Mouse (Mus musculus) megakaryocyte, embryonic 14.5 days (primary cell): ENCODE data around the gene Sirt4. TPM values are rescaled to one million over a fixed set of nuclear protein-coding genes. Genes with fewer than 3 reads are reported as not detected.

Experiments
- H3K27me3 ChIP-seq: replicated peaks from 2 replicates; pipeline ENCODE3; 2012; ENCODE audit warnings: inconsistent platforms
- H3K36me3 ChIP-seq: replicated peaks from 2 replicates; pipeline ENCODE3; 2012; ENCODE audit warnings: low read length, inconsistent platforms, mixed read lengths
- H3K4me1 ChIP-seq: 2 replicates; pipeline ENCODE4 v1.6.1; 2012; ENCODE audit warnings: inconsistent platforms
- H3K4me3 ChIP-seq: replicated peaks from 2 replicates; pipeline ENCODE3; 2012; ENCODE audit warnings: moderate library complexity, mild to moderate bottlenecking, inconsistent platforms
- H3K9me3 ChIP-seq: 2 replicates; pipeline ENCODE4 v1.6.1; 2012; ENCODE audit warnings: inconsistent platforms
- FLI1 ChIP-seq: IDR thresholded peaks from 2 replicates; pipeline ENCODE4 v1.6.1; 2012; ENCODE audit warnings: low read length, inconsistent platforms, mixed read lengths
- GATA1 ChIP-seq: IDR thresholded peaks from 3 replicates; pipeline ENCODE4 v1.6.1; 2012; ENCODE audit warnings: mixed read lengths, low read length, inconsistent platforms, borderline replicate concordance
- polyA plus RNA-seq: library from polyadenylated mRNA; stranded (reverse); fragments of >175 nt; gene quantifications from 2 replicates; pipeline ENCODE4 v1.2.3, GENCODE M21; 2012; ENCODE audit warnings: low replicate concordance; ENCODE audit not compliant: insufficient read depth

The Sirt4 gene
- polyA plus RNA-seq, 1 experiment, result 3.1 TPM

DNA sequence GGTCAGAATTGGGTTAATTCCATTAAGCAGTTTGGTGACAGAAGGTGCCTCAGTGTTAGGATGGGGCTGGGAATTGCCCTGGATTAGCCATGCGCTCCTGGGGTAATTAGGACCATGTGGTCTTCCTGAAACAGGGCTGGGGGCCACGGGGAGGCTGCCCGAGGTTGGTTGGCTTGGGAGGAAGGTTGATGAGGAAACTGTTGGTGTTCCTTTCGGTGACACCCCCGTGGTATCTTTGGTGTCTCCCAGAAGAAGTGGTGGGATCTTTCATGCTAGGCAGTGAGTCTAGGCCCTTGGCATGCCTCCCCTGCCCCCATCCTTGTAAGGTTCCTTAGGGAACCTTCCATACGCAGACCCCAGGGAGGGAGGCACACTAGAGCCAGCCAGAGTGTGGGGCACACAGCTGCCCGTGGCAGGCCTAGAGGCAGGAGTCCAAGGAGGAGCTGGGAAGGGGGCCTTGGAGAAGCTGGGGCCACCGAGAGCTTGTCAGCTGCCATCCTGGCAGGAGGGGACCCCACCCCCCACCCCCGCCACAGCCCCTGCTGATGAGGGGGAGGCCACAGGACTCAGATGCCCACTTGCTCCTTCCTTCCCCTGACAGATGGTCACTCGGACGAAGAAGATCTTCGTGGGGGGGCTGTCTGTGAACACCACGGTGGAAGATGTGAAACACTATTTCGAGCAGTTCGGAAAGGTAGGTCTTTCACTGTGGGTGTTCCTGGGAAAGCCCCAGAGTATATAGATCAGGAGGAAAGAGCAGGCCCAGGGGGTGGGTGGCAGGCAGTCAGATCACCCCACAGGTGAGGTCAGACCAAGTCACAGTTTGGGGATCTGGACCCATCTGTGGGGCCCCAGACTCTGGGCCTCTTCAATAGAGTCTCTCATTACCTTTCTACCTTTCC, 49.4 kb downstream of the Sirt4 start:
- no peak overlapping the region for H3K4me3 ChIP-seq
- no peaks in the 10 kb centered on the region for H3K9me3 ChIP-seq
- H3K36me3 ChIP-seq, result no peaks in the 10 kb centered on the region
- peaks cover 20% of the 10 kb centered on the region for H3K4me1 ChIP-seq
- H3K27me3 ChIP-seq, result peaks cover 99% of the 10 kb centered on the region
- TF ChIP-seq GATA1 (no peak), FLI1 (no peak)

DNA sequence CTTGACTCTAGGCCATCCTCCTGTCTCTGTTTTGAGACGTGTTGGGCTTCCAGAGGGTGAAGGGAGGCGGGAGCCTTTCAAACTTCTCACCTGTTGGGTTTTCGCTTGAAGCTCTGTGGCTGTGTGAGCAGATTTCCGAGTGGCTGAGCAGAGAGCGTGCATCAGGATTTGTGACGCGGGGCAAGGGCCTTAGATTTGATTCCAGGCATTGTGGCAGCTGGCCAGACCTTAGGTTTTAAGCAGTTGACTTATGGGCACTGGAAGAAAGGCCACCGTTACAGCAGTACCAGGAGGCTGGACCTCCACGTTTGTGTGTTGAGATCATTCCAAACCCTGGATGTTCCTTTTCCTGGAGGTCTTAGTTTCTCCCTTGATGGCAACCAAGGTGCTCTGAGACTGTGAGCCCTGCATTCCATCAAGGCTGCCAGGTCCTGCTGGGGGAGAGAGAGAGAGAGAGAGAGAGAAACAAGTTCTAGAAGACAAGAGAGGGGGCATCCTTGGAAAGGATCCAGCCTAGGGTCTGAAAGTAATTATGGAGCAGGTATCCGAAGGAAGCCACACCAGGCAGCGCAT, 50.2 kb downstream of the Sirt4 start:
- peaks cover 24% of the 10 kb centered on the region for H3K4me1 ChIP-seq
- no peak overlapping the region for H3K4me3 ChIP-seq
- no peaks in the 10 kb centered on the region for H3K9me3 ChIP-seq
- H3K27me3 ChIP-seq, result peaks cover 99% of the 10 kb centered on the region
- TF ChIP-seq GATA1, result no peak
- TF ChIP-seq FLI1, result no peak
- no peaks in the 10 kb centered on the region for H3K36me3 ChIP-seq

DNA sequence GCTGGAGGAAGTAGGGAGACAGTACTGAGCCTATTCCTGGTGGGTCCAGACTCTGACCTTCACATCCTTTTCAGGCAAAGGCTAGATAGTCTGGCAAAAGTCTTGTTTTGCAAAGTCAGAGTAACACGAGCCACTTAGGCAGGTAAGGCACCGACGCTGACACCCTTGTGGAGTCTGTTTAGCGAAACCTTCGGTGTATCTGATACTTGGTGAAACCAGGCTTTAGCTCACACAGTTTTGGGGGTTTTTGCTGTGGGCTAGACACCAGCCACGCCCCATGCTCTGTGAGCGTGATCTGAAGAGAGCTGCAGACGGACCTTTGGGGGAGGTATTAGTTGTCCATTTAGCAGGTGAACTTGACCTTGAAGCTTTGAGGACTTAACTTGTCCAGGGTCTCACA, 51.3 kb downstream of the Sirt4 start:
- Histone ChIP-seq H3K27me3 (peaks cover 99% of the 10 kb centered on the region), H3K36me3 (no peaks in the 10 kb centered on the region), H3K4me1 (peaks cover 27% of the 10 kb centered on the region), H3K4me3 (no peak overlapping the region), H3K9me3 (no peaks in the 10 kb centered on the region)
- TF ChIP-seq FLI1 (no peak), GATA1 (no peak)

DNA sequence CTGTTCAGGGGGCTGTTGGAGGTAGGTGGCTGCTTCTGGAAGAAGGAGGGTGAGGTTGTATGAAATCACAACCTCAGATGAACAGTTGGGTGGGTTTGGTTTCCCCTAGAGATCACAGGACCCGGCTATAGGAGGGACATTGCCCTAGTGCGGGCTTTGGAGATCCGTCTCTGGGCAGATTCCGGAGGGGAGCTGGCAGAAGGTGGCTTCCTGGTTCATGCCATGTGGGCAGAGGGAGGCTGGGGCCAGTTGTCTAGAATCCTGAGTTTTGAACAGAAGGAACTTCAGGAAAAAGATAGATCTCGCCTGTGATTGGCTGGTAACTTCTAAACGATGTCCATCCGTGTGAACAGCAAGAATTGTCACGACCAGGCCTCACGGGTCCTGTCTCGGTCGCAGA, 52.1 kb downstream of the Sirt4 start:
- H3K9me3 ChIP-seq, result no peaks in the 10 kb centered on the region
- no peak overlapping the region for H3K4me3 ChIP-seq
- peaks cover 99% of the 10 kb centered on the region for H3K27me3 ChIP-seq
- H3K36me3 ChIP-seq, result no peaks in the 10 kb centered on the region
- H3K4me1 ChIP-seq, result peaks cover 27% of the 10 kb centered on the region
- no peak for TF ChIP-seq FLI1
- TF ChIP-seq GATA1, result no peak

DNA sequence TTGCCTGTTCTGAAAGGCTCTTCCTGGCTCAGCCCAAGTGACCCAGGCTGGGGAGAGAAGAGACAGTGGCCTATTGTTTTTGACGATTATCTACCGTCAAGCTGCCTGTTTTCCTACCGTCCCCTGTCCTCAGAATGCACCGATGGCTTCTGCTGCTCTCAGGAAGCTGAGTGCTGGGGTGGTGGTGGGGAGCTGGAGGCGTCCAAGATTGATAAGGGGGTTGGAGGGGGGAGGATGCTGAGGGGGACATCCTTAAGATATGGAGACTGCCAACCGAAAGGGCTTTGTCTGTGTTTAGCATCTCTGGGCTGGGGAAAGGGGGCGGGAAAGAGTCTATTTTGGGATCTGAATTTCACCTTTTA, 52.6 kb downstream of the Sirt4 start:
- Histone ChIP-seq H3K36me3 (no peaks in the 10 kb centered on the region), H3K4me3 (no peak overlapping the region), H3K9me3 (no peaks in the 10 kb centered on the region), H3K4me1 (peaks cover 27% of the 10 kb centered on the region), H3K27me3 (peaks cover 99% of the 10 kb centered on the region)
- no peak for TF ChIP-seq GATA1
- no peak for TF ChIP-seq FLI1

DNA sequence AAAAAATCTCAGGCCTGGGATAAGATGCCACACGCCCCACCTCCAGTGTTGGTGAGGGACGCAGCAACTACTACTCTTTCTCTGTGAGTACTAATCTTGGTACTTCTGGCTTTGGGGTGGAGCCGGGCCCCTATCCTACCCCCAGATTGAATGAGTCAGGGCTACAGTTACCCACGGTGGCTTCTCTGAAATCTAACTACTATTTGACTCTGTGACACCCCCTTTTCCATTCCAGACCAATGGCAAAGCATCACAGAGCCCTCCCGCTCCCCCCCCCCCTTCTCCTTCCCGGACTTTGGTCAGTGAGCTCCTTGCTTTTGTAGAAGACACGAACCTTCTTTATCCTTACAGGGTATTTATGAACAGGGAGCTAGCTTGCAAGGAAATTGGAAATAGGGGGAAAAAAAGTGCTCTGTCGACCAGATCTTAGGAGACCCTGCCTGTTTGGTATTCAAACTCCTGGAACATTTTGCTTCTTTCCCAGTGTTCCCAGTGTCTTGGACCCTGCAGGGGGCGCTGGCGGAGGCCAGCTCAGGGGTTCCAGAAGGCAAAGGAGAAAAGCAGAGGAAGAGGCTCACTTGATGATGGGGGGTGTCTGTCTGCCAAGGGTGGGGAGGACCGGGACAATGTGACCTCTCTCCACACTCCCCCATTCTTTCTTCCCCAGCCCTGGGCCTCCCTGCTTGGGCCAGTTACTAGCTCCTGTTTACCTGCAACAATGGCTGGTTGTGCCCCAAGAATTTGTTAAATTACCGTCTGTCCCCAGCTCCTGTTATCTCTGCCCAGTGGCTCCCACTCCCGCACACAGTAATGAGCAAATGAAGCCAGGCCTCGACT, 53.2 kb downstream of the Sirt4 start:
- TF ChIP-seq GATA1, result no peak
- no peak for TF ChIP-seq FLI1
- H3K4me1 ChIP-seq, result peaks cover 24% of the 10 kb centered on the region
- no peaks in the 10 kb centered on the region for H3K9me3 ChIP-seq
- peaks cover 99% of the 10 kb centered on the region for H3K27me3 ChIP-seq
- no peak overlapping the region for H3K4me3 ChIP-seq
- H3K36me3 ChIP-seq, result no peaks in the 10 kb centered on the region

DNA sequence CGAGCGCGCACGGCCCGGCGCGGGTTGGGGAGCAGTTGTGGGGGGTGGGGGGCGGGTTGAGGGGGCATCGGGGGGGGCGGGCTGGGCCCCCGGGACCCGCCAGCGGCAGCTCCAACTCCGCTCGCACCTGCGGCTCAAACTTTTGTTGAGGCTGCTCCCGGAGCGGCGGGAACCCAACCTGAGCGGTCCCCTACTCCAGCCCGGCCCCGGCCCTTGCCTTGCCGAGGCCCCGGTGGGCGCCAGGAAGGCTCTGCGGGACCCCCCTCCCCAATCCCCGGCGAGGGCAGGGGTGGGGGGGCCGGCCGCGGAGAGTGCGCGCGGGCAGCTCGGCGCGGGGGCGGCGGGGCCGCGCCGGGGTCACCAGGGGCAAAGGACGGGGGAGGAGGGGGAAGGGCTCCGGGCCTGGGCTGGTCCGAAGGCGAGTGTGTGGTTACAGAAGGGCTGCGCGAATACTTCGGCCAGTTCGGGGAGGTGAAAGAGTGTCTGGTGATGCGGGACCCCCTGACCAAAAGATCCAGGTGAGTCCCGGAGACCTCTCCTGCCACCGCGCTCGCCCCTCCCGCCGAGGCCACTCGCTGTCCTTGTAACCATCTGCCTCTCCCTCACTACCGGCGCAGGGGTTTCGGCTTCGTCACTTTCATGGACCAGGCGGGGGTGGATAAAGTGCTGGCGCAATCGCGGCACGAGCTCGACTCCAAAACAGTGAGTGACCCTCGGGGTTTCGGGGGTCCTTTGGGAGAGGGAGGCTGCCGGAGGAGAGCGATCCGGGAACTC, 54.2 kb downstream of the Sirt4 start:
- H3K4me3 ChIP-seq, result peak overlapping the region; percentile 69
- H3K4me1 ChIP-seq, result peaks cover 23% of the 10 kb centered on the region
- H3K9me3 ChIP-seq, result no peaks in the 10 kb centered on the region
- no peaks in the 10 kb centered on the region for H3K36me3 ChIP-seq
- H3K27me3 ChIP-seq, result peaks cover 97% of the 10 kb centered on the region
- no peak for TF ChIP-seq GATA1
- TF ChIP-seq FLI1, result no peak

DNA sequence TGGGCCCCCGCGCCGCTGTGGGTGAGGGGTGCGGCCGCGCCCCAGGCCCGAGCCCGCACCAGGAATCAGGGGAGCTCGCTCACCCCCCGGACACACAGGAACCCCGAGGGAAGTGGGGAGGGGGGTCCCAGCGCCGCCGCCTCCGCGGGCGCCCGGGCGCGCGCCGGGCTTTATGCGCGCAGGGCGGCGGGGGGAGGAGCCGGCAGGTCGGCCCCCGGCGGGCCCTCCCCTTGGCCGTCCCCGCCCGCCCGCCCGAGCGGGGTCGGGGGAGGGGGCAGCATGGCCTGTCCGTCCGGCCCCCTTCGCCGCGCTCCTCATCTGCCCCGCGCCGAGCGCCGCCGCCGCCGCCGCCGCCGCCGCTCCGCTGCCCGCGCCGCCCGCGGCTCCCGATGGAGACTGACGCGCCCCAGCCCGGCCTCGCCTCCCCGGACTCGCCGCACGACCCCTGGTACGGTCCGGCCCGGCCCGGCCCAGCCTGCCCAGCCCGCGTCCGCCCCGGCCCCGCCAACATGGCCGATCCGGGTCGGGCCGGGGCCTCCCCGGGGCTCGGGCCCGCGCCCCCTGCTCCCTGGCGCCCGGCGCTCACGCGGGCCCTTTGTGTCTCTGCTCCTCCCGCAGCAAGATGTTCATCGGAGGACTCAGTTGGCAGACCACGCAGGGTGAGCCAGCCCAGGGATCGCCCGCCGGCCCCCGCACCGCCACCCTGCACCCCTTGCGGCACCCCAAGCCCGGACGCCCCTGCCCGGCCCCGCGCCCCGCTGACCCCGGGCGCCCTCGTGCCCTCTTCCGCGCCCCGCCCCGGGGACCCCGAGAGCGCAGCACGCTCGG, 55.0 kb downstream of the Sirt4 start, which contains the start of gene Msi1:
Msi1 (plus strand) TSS at position 241 of the 828 bp plus-strand sequence.
- TF ChIP-seq GATA1, result no peak
- TF ChIP-seq FLI1, result no peak

More for the DNA sequence above, 55.0 kb downstream of the Sirt4 start, which contains the start of gene Msi1:
- peaks cover 23% of the 10 kb centered on the region for H3K4me1 ChIP-seq
- H3K9me3 ChIP-seq, result no peaks in the 10 kb centered on the region
- H3K27me3 ChIP-seq, result peaks cover 95% of the 10 kb centered on the region
- H3K36me3 ChIP-seq, result no peaks in the 10 kb centered on the region
- peak within 1 kb of the TSS; percentile 69 for H3K4me3 ChIP-seq
